Mouse (Mus musculus): ENCODE results near the gene Sec63. TPM values are rescaled to one million over a fixed set of nuclear protein-coding genes. Genes with fewer than 3 reads are reported as not detected.
A peak's percentile ranks its signal among the peaks of the same experiment; 100 is the strongest.

Sec63 gene
- total and polyA plus RNA-seq, 2 experiments from 2014 or later, result 13.7 to 13.9 TPM

GRCm38 (mm10) chr10:42862102-42862740 is 100.9 kb downstream of the Sec63 start:
- H3K27ac ChIP-seq, result no peak overlapping the region
- H3K4me3 ChIP-seq (ENCODE audit: low read length), result no peak overlapping the region; the same call in 1 of the 2 replicates
- DNase-seq (ENCODE audit: low spot score) (peak; percentile 17), ATAC-seq (no peak)
- no peaks in the 10 kb centered on the region for H3K9me3 ChIP-seq (ENCODE audit: low read length)
- H3K9ac ChIP-seq (replicated peaks; ENCODE audit: low read length), result no peak overlapping the region
- WGBS, result 50% methylated on average over 13 of the region's 13 CpGs
- no peak for TF ChIP-seq CTCF (IDR thresholded peaks at IDR 0.05; ENCODE audit: low read depth)
- H3K27me3 ChIP-seq (ENCODE audit: insufficient read depth, low read length), result no peaks in the 10 kb centered on the region
- H3K4me1 ChIP-seq (ENCODE audit: insufficient read depth, low read length), result peaks cover 13% of the 10 kb centered on the region
- H3K36me3 ChIP-seq (ENCODE audit: insufficient read depth, low read length), result no peaks in the 10 kb centered on the region
- peak overlapping the region; percentile 67 for H3K4me2 ChIP-seq (ENCODE audit: low read depth, low read length)

- H3K27me3 ChIP-seq (ENCODE audit: insufficient read depth, low read length), result no peaks in the 10 kb centered on the region
- no peak overlapping the region for H3K4me3 ChIP-seq (ENCODE audit: low read length)
- H3K9me3 ChIP-seq (ENCODE audit: low read length), result no peaks in the 10 kb centered on the region
- 73% methylated on average over 4 of the region's 4 CpGs for WGBS
- DNase-seq (ENCODE audit: low spot score), result no peak
- H3K4me1 ChIP-seq (ENCODE audit: insufficient read depth, low read length), result peaks cover 13% of the 10 kb centered on the region
- H3K9ac ChIP-seq (replicated peaks; ENCODE audit: low read length), result no peak overlapping the region
- TF ChIP-seq CTCF (IDR thresholded peaks at IDR 0.05; ENCODE audit: low read depth), result no peak
- no peak for ATAC-seq
- H3K36me3 ChIP-seq (ENCODE audit: insufficient read depth, low read length), result no peaks in the 10 kb centered on the region
- H3K27ac ChIP-seq, result no peak overlapping the region
- H3K4me2 ChIP-seq (ENCODE audit: low read depth, low read length), result peak overlapping the region; percentile 67
Observed at GRCm38 (mm10) chr10:42862806-42863205, 101.5 kb downstream of the Sec63 start.

DNA sequence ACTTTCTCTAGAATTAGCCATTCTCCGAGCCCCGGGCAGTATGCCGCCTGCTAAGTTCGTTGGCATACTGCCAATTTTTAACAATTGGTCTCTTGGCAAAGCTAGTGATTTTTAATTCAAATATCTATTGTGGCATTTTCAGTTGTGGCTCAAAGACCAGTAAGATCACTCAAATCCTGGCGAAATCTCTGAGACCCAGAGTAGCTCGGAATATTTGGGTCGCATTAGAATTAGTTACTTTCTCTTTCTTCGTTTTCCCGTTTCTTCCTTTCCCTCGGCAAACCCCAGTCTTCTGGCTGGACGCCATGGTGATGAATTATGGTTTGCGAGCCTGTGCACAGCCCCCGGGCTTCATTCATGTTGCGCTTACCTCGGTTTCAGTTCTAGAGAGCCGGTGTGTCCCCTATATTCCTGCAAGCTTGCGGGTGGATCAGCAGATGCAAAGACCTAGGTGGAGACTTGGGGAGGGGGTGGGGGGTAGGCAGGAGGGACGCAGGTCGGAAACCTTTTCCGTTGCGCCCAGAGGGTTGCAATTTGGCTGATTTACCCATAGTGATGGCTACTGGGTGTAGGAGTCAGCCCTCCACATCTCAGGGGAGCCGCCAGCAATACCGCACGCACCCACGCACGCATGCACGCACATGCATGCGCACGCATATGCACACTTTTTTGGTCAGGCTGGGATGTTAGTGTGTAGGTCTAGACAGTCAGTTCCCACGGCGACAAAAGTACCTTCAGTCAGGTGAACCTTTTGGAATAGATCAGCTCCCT is 102.5 kb downstream of the Sec63 start:
- peak overlapping the region; percentile 67 for H3K4me2 ChIP-seq (ENCODE audit: low read depth, low read length)
- peak overlapping the region; percentile 56; the same call in 1 of the 2 replicates for H3K27ac ChIP-seq
- TF ChIP-seq CTCF (IDR thresholded peaks at IDR 0.05; ENCODE audit: low read depth), result no peak
- H3K4me1 ChIP-seq (ENCODE audit: insufficient read depth, low read length), result peaks cover 13% of the 10 kb centered on the region
- peak; percentile 76 for DNase-seq (ENCODE audit: low spot score)
- peak overlapping the region; percentile 38 for H3K9ac ChIP-seq (replicated peaks; ENCODE audit: low read length)
- ATAC-seq, result peak; percentile 50
- 18% methylated on average over 31 of the region's 31 CpGs for WGBS
- no peaks in the 10 kb centered on the region for H3K27me3 ChIP-seq (ENCODE audit: insufficient read depth, low read length)
- H3K9me3 ChIP-seq (ENCODE audit: low read length), result no peaks in the 10 kb centered on the region
- peak overlapping the region; percentile 43 for H3K4me3 ChIP-seq (ENCODE audit: low read length)
- H3K36me3 ChIP-seq (ENCODE audit: insufficient read depth, low read length), result no peaks in the 10 kb centered on the region

GRCm38 (mm10) chr10:42864696-42865095 is 103.4 kb downstream of the Sec63 start:
- H3K36me3 ChIP-seq (ENCODE audit: insufficient read depth, low read length), result no peaks in the 10 kb centered on the region
- WGBS, result 32% methylated on average over 5 of the region's 5 CpGs
- H3K27me3 ChIP-seq (ENCODE audit: insufficient read depth, low read length), result no peaks in the 10 kb centered on the region
- DNase-seq (ENCODE audit: low spot score) (peak; percentile 13), ATAC-seq (no peak)
- H3K9ac ChIP-seq (replicated peaks; ENCODE audit: low read length), result no peak overlapping the region; the same call in 1 of the 2 replicates
- H3K27ac ChIP-seq, result peak overlapping the region; percentile 56; the same call in 1 of the 2 replicates
- H3K9me3 ChIP-seq (ENCODE audit: low read length), result no peaks in the 10 kb centered on the region
- H3K4me1 ChIP-seq (ENCODE audit: insufficient read depth, low read length), result peaks cover 13% of the 10 kb centered on the region
- H3K4me3 ChIP-seq (ENCODE audit: low read length), result no peak overlapping the region
- no peak for TF ChIP-seq CTCF (IDR thresholded peaks at IDR 0.05; ENCODE audit: low read depth)
- H3K4me2 ChIP-seq (ENCODE audit: low read depth, low read length), result peak overlapping the region; percentile 67; the same call in 1 of the 2 replicates

GRCm38 (mm10) chr10:42868416-42868815 is 107.1 kb downstream of the Sec63 start:
- Histone ChIP-seq H3K4me3 (ENCODE audit: low read length) (no peak overlapping the region), H3K9ac (replicated peaks; ENCODE audit: low read length) (no peak overlapping the region), H3K4me2 (ENCODE audit: low read depth, low read length) (no peak overlapping the region), H3K27me3 (ENCODE audit: insufficient read depth, low read length) (no peaks in the 10 kb centered on the region), H3K4me1 (ENCODE audit: insufficient read depth, low read length) (peaks cover 20% of the 10 kb centered on the region), H3K36me3 (ENCODE audit: insufficient read depth, low read length) (no peaks in the 10 kb centered on the region), H3K27ac (no peak overlapping the region), H3K9me3 (ENCODE audit: low read length) (no peaks in the 10 kb centered on the region)
- DNase-seq (ENCODE audit: low spot score) (no peak), ATAC-seq (no peak)
- 90% methylated on average over 9 of the region's 9 CpGs for WGBS
- no peak for TF ChIP-seq CTCF (IDR thresholded peaks at IDR 0.05; ENCODE audit: low read depth)

DNA sequence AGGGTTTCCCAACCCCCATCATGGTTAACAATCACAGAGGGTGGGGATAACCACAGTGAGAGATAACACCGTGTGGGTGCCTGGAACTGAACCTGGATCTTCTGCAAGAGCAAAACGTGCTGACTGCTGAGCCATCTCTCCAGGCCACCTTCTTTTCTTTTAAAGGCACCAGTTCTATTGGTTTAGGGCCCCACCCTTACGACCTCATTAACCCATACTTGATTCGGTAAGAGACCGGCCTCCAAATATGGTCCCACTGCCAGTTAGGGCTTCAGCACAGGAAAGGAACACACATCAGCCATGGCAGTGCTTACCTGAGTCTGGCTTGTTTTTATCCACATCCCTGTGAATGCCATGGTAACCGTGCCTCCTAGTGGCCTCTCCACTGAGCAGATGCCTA is 108.2 kb downstream of the Sec63 start:
- ATAC-seq, result no peak
- Histone ChIP-seq H3K9me3 (ENCODE audit: low read length) (no peaks in the 10 kb centered on the region), H3K9ac (replicated peaks; ENCODE audit: low read length) (no peak overlapping the region), H3K27me3 (ENCODE audit: insufficient read depth, low read length) (no peaks in the 10 kb centered on the region), H3K4me3 (ENCODE audit: low read length) (no peak overlapping the region), H3K36me3 (ENCODE audit: insufficient read depth, low read length) (no peaks in the 10 kb centered on the region), H3K4me2 (ENCODE audit: low read depth, low read length) (no peak overlapping the region), H3K4me1 (ENCODE audit: insufficient read depth, low read length) (peaks cover 14% of the 10 kb centered on the region), H3K27ac (no peak overlapping the region)
- 80% methylated on average over 6 of the region's 6 CpGs for WGBS
- no peak for DNase-seq (ENCODE audit: low spot score)
- no peak for TF ChIP-seq CTCF (IDR thresholded peaks at IDR 0.05; ENCODE audit: low read depth)

All from hindbrain, postnatal 0 days (tissue).